Comparison of ENCODE assay signal across 13 mouse cellular contexts in genomic region chr11:19562668-19563067, GRCm38 (mm10).
"Had no signal": no experiment of that assay in that cellular context is flagged by ENCODE, and none has a peak within 500 bp of the region (broad histone marks: within the 10 kb centered on the region; RNA-seq: fewer than 3 reads in every experiment).

No protein-coding gene starts in this region.

- H3K27ac ChIP-seq: liver, embryonic 14.5 days; midbrain, embryonic 12.5 days; neural tube, embryonic 12.5 days had no signal

- H3K9ac ChIP-seq: liver, embryonic 14.5 days; lung, embryonic 14.5 days; midbrain, embryonic 12.5 days; neural tube, embryonic 12.5 days had no signal

- H3K36me3 ChIP-seq: midbrain, embryonic 12.5 days; neural tube, embryonic 12.5 days had no signal

- H3K4me2 ChIP-seq: lung, embryonic 14.5 days; midbrain, embryonic 12.5 days; neural tube, embryonic 12.5 days had no signal

- H3K4me1 ChIP-seq: megakaryocyte, embryonic 14.5 days; midbrain, embryonic 12.5 days; neural tube, embryonic 12.5 days had no signal

- H3K9me3 ChIP-seq: megakaryocyte, embryonic 14.5 days; midbrain, embryonic 12.5 days; neural tube, embryonic 12.5 days had no signal

- H3K4me3 ChIP-seq: megakaryocyte, embryonic 14.5 days; midbrain, embryonic 12.5 days; neural tube, embryonic 12.5 days had no signal

- H3K27me3 ChIP-seq: megakaryocyte, embryonic 14.5 days; midbrain, embryonic 12.5 days; neural tube, embryonic 12.5 days had no signal

- DNase-seq: lung, adult 18-20 months; lung, embryonic 14.5 days; lung, postnatal 10 days; lung, postnatal 4 days; midbrain, embryonic 14.5 days; right cerebral cortex, postnatal 14 days; spleen, adult 18-20 months; thymus, adult 2 months; thymus, postnatal 36 days had no signal
